Mouse (Mus musculus) C2C12 (cell line): ENCODE data around the gene Nceh1.

Experiments
- CTCF ChIP-seq: IDR thresholded peaks from one replicate; pipeline ENCODE4 v1.5.1; 2011; ENCODE audit not compliant: control insufficient read depth, insufficient read depth, insufficient read length
- MAX ChIP-seq: IDR thresholded peaks from one replicate; pipeline ENCODE4 v1.6.1; 2011; ENCODE audit warnings: mild to moderate bottlenecking, control low read depth

- no peak for TF ChIP-seq CTCF
- no peak for TF ChIP-seq MAX
Observed at GRCm38 (mm10) chr3:27285072-27285471, 102.3 kb downstream of the Nceh1 start.
